Mouse (Mus musculus) kidney, adult 9 months (tissue): ENCODE measurements around the gene Pfkfb4.
A peak's percentile ranks its signal among the peaks of the same experiment; 100 is the strongest.

ENCODE experiments used
- DNase-seq: peaks from one replicate; pipeline ENCODE4 v3.0.0; 2022

The Pfkfb4 gene

DNA sequence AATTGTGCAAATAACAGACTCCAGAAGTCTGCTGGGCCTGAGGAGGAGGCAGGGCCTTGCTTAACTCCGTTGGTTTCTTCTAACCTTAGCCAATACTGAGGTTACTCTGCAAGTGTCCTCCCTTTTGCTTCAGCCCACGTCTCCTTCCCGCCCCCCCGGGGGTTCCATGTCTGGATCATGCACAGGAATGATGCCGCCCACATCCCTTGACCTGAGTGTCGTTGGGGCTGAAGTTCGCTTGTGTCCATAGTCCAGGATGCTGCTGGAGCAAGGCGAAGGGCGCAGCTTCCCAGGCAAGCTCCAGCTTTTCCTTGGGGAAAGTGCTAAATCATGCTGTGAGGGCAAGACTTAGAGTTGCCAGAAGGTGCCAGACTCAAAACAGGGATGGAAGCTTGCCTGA is 4.8 kb downstream of the Pfkfb4 start:
- DNase-seq: peak; percentile 90

DNA sequence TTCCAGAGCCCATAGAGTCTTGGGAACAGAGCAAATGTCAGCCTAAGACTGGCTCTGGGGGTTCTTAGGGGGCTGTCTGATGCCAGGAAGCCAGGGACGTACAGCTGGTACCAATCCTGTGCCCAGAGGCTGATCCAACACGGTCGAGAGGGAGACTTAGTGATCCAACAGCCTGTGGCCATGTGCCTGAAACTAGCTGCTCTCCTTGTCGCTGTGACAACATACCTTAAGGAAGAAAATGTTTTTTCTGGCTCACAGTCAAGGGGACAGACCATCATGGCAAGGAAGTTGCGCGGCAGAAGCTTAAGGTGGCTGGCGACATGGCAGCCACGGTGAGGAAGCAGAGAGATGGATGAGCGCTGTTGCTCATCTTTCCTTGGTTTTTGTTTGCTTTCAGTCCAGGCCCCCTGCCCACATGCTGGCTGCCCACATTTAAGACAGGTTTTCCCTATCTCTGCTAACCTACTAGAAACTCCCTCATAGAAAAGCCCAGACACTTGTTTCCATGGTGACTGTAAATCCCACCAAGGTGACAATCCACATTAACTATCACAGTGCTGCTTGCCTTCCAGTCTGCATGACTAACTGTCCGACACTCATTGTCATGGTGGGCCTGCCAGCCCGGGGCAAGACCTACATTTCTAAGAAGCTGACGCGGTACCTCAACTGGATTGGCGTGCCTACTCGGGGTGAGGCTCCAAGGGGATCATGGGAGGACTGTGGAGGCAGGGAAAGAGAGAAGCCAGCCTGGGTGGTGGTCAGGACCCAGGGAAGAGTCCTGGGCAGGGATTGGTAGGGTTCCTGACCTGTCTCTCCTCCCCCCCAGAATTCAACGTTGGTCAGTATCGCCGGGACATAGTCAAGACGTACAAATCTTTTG is 6.9 kb downstream of the Pfkfb4 start:
- DNase-seq: no peak

DNA sequence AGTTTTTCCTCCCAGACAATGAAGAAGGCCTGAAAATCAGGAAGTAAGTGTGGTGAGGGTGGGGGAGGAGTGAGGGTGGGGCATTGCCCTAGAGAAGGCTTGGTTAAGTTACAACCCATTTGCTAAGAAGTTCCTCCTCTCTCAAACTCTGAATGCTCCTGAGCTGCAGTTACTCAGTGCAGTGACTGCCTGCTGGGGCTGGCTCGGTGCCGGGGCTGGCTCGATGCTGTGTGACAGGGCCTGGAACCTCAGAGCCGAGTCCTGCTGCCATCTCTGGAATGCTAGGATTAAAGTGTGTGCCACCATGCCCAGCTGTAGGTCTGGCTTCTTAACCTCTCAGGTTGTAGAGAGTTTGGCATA is 7.6 kb downstream of the Pfkfb4 start:
- no peak for DNase-seq

DNA sequence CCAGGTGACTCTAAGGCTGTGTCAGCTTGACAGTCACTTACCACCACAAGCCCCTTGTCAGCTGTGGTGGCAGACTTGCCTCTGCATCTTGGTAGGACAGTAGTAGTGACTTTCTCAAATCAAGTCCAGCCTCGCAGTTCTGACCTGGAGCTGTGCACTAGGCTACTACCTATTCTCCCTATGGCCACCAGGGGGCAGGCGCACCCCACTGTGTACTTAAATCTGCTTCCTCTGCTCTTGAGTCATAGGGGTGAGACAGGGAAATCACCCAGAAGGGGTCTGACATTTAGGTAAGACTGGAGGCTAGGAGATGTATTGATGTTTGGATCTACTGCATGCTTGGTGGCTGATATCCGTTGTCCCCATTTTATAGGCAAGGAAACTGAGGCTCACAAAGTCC is 9.1 kb downstream of the Pfkfb4 start:
- peak; percentile 72 for DNase-seq

DNA sequence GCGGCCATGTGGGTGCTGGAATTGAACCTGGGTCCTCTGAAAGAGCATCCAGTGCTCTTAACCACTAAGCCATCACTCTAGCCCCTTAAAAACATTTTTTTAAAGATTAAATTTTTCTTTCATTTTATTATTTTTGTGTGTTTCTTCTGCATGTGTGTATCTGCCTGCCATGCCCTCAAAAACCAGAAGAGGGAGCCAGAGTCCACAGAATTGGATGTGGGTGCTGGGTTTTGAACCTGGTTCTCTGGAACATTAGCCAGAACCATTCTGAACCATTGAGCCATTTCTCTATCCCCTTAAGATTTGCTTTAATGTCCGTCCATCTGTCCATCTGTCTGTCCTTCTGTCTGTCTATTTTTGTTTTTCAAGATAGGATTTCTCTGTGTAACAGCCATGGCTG is 11.6 kb downstream of the Pfkfb4 start:
- DNase-seq: peak; percentile 62

DNA sequence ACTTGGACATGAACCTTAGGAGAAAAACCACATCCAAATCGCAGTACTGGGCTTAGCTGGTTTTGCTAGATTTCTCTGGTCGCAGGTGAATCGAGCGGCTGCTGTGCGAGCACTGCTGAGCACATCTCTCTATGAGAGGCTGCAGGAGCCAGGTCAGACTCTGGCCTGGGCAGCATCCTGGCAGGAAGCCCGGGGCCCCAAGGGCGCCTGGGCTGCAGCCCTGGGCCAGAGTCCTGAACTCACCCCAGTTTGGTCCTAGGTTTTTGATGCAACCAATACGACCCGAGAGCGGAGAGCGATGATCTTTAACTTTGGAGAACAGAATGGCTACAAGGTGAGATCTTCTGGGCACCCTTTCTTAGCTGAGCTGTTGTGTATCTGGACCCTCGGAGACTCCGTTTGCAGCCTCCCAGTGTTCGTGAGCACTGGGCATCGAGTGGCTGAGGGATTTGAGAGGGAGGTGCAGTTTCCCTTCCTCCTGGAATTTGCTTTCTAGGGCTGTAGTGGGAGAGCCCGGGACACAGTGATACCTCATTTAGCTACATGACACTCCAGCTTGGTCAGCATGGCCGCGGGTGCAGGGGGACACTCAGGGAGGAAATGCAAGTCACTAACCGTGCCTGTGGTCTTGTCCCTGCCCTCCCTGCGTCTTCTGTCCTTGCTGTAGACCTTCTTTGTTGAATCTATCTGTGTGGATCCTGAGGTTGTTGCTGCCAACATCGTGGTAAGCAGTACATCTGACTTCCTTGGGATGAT is 15.6 kb downstream of the Pfkfb4 start:
- DNase-seq: no peak

DNA sequence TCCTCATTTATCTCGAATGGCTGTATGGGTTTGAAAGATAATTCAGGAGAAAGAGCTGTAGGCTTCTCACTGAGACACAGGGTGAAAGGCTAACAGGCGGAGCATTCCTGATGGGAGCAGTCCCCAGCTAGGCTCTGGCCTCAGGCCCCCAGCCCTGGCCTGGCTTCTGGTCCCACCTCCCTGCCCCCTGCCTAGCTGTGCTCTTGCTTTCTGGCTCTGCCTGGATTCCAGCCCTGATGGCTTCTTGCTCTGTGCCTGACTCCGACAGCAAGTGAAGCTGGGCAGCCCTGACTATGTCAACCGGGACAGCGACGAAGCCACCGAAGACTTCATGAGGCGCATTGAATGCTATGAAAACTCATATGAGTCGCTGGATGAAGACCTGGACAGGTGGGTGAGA is 16.5 kb downstream of the Pfkfb4 start:
- no peak for DNase-seq

DNA sequence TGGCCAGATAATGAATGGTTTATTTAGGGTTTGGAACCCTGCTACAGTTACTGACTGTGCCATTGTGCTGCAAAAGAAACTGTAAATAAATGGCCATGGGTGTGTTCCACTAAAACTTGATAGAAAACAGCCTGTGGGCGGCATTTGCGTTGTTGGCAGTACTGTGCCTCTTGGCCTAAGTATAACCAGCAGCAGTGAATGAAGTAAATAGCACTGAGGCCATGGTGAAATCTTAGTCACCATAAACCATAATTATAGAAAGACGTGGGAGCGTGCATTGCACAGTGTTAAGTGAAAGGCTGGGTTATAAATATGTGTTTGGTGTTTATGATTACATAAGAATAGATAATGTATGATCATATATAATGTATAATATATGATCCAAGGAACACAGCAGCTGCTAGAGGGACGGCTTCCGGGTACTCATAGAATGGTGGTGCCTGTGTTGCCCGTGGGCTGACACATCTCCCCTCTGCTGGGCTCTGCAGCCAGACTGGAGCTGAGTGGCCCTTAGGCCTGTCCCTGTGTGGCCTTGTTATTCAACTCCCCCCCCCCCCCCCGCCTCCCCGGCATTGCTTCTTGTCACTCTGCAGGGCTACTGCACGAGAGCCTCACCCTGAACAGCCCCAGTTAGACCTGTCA is 17.5 kb downstream of the Pfkfb4 start:
- DNase-seq: no peak

DNA sequence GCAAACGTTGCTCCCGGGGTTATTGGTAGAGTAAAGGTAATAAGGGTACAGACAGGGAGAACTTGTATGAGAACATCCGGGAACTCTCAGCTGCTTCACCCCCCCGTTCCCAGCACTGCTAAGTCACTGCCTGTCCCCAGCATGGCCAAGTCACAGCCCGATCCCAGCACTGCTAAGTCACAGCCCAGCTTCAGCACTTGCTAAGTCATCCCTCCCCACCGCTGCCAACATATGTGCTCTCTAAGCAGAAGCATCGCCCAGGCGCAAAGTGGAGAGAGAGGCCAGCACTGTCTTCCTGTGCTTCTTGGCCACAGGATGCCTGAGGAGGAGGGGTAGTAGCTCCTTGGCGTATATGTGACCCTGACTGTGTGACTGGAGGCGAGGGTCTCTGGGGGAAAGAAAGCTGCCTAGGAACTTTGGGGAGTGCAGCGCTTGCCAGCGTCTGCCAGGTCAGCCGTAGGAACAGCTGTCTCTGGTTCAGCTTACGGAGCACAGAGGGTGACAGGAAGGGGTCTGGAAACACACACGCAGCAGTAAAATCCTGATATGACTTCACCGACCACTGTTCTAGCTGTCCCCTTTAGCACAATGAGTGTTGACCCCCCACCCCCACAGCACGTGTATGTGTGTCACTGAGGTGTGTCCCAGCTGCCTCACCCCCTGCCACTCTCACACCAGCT is 18.2 kb downstream of the Pfkfb4 start:
- no peak for DNase-seq

DNA sequence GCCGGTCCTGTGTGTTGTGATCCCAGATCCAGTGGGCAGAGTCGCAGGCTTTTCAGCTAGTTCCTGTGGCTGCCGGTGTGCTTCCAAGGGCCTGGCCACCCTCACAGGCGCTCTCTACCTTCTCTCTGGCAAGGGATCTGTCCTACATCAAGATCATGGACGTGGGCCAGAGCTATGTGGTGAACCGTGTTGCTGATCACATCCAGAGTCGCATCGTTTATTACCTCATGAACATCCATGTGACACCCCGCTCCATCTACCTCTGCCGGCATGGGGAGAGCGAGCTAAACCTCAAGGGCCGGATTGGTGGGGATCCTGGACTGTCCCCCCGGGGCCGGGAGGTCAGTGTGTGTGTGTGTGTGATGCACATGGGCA is 18.7 kb downstream of the Pfkfb4 start:
- no peak for DNase-seq

DNA sequence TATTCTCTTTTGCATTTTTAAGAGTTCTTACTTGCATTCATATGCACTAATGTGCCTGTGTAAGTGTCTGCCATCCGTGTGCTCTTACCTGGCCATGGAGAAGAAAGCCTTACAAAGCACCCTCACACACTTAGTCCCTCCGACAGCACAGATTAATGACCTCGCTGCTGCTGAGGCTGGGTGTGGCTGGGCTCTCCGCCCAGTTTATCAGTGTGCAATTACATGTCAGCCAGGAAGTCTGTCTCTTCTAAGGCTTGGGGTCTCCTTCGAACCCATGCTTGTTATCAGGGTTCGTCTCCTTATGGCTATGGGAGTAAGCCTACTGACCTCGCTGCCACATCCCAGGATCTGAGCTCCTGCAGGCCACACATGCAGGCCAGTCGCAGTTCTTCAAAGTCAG is 23.8 kb downstream of the Pfkfb4 start:
- DNase-seq: no peak

DNA sequence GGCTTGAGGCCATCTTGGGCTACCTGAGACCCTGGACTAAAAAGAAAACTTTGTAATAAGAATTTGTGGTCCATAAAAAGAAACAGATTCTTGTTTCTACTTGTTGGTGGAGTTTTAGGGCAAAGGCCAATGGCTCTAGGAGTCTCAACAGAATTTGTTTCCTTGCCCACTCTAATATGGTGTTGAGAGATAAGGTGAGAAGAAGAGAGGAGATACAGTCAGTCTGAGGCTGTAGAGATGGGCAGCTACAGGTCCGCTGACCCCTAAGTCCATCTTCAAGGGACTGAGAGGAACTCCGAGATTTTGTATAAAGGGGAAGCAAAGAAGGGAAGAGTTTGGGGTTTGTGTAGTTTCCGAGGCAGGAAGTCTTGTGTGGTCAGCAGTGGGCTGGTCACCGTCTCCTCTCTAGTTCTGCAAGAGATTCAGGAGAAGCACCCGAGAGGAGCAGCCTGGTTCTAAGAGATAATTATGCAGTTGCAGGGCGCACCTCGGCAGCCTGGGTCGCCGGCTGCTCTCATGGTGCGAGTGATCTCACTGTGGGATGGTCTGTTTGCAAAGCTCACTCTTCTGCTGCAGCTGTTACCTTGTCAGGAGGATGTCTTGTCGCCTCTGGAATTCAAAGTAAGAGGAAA is 25.5 kb downstream of the Pfkfb4 start:
- no peak for DNase-seq

DNA sequence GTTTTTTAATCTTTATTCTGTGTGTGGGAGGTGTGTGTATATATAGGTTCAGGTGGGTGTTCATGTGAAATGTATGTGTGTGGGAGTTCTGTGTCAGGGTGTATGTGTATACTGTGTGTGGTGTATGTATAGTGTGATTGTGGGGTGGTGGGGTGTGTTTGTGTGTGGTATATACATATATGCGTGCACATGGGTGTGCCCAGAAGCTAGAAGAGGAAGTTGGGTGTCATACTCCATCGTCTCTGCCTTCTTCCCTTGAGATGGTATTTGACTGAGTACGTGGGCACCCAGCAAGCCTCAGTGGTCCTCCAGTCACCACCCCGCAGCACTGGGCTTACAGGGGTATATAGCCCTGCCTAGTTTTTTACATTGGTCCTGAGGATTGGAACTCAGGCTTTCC is 29.9 kb downstream of the Pfkfb4 start:
- DNase-seq: no peak

DNA sequence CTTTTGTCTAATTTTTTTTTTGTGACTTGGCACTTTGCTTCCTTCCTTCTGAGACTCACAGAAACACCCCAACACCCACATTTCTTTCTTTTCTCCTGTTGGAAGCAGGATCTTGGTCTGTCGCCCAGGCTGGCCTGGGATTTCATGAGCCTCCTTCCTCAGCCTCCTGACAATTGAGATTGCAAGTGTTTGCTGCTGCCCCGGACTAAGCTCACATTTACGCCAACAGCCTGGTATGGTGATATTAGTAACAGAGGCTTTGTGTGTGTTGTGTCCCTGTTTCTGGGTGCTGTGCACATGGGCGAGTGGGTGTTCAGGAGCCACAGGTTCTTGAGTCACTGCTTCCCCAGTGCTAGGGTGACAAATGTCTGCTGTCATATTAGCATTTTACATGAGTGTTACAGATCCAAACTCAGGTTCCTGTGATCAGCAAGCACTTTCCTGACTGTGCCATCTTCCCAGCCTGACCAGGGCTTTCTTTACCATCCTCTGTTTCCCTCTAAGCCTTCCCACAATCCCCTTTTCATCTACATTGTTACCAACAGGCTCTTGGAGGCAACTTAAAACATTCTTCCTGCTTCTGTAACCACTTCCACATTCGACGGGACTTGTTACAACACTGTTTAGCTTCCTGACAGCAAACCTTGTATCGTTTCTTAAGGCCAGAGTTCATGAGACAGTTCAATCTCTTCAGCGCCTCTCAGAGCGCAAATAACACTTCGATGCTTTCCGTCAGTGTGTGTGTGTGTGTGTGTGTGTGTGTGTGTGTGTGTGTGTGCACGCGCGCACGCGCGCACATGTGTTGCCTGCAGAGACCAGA is 31.5 kb downstream of the Pfkfb4 start:
- no peak for DNase-seq

DNA sequence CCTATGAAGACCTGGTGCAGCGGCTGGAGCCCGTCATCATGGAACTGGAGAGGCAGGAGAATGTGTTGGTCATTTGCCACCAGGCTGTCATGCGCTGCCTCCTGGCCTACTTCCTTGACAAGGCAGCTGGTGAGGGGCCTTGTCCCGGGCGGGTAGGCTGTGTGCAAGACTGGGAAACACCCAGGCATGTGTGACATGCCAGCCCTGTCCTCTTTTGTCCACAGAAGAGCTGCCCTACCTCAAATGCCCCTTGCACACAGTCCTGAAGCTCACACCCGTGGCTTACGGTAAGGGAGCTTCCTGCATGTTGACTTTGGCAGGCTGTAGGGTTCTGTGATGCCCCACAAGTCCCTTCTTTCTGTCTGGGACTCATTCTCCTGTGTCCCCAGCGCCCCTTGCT is 35.9 kb downstream of the Pfkfb4 start:
- DNase-seq: no peak

DNA sequence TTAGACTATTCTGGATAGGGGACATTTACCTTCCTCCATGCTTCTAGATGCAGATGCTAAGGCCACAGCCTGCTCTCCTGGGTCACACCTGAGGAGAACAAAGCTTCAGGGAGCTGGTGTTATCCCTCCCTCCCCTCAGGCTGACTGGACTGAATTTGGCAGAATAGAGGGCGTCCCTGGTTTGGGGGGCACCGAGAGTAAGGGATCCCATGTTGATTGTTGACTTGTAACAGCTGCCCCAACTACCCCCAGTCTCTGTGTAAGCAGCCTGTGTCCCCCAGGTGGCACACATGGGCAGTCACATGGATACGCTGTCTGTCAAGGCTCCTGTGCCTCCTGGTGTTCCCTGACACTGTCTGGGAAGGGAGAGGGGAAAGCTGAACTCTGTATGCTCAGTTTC is 36.8 kb downstream of the Pfkfb4 start:
- DNase-seq: no peak

DNA sequence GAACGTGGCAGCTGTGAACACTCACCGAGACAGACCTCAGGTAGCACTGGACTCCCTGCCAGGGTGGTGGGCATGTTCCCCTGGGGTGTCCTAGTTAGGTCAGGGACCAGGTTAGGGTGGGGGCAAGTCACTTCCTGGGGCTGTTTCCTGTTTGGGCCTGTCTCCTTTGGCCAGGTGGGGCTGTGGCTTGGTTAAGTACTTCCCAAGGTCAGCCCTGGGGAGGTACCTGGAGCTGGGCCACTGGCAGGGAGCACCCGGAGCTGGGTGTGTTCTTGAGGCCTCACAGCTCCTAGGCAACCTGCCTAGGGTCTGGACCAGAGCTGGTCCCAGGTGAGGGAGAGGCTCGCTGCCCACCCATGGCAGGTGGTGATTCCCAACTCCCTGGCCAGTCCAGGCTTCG is 37.3 kb downstream of the Pfkfb4 start:
- no peak for DNase-seq

DNA sequence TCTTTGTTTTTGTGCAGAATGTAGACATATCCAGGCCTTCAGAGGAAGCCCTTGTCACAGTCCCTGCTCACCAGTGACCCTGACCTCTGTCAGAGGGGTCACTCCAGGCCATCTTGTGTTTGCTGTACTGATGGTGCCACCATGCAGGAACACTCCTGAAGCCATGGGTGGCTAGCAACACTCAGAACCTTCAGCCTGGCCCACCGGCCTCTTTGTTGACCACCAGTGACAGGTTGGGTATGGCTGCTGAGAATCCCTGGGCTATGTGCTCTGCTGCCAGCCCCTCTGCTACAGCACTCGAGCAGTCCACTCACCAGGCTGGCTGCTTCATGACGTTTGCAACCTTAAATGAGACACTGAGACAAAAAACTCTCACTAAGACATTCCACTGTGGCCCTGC is 38.7 kb downstream of the Pfkfb4 start:
- DNase-seq: no peak

DNA sequence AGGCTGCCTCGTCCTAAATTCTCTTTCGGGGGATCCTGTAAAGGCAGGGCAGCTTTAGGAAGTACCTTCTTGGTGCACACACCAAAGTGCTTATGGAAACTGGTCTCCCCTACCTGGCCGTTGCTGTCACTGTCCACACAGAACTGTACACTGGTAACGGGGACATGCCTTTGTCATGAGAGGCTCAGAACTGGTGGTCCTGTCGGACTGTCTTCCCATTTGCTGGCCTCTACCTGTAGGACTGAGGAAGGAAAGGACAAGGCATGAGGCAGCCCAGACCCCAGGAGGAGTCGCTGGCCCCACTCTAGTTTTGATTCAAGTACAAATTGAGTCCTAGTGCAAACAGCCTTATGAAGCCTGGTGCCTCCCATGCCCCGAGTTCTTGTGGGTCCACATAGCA is 39.4 kb downstream of the Pfkfb4 start:
- no peak for DNase-seq

DNA sequence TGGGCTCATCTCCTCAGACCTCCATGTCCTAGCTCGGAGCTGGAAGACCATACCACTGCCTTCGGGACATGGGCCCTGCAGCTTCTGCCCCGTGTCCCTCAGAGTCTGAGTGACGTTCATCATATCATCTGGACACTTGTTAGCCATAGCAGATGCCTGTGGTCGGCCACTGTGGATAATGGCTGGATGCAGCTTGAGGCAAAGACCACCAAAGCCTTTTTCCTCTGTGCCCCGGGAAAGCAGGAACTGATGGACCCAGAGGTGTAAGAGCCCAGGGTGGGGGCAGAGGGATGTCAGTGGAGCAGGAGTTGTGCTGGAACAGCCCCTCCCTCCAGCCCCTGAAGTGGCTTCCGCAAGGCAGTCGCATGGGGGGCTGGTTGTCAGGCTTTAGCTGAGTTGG is 40.1 kb downstream of the Pfkfb4 start:
- no peak for DNase-seq

DNA sequence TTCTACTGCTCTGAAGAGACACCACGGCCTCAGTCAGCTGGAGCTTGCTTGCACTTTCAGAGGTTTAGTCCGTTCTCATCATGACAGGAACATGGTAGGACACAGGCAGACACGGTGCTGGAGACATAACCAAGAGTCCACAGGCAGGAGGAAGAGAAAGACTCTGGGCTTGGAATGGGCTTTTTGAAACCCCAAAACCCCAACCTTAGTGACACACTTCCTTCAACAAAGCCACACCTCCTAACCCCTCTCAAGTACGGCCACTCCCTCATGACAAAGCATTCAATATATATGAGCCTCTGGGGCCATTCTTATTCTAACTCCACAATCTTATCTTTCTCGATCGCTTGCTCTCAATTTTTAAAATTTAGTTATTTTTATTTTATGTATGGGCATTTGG is 40.9 kb downstream of the Pfkfb4 start:
- DNase-seq: no peak
